Mouse (Mus musculus) myocyte (in vitro differentiated cells): ENCODE results near the gene Cacng2.

ENCODE experiments used
- CEBPB ChIP-seq: IDR thresholded peaks from 2 replicates; pipeline ENCODE4 v1.6.1; 2011; ENCODE audit warnings: mild to moderate bottlenecking, moderate library complexity; ENCODE audit not compliant: poor library complexity, insufficient read depth, severe bottlenecking
- E2F4 ChIP-seq: IDR thresholded peaks from one replicate; pipeline ENCODE4 v1.6.1; 2011; ENCODE audit warnings: mild to moderate bottlenecking, control low read depth, moderate library complexity; ENCODE audit not compliant: insufficient read depth
- MAX ChIP-seq: IDR thresholded peaks from one replicate; pipeline ENCODE4 v1.6.1; 2011; ENCODE audit warnings: low read depth, mild to moderate bottlenecking, control low read depth
- MYOG ChIP-seq, 3 experiments: IDR thresholded peaks; one replicate each; pipeline ENCODE4 v1.6.1; 2011; ENCODE audit warnings: control low read depth in 2 of 3, low read depth in 2 of 3, mild to moderate bottlenecking in 2 of 3; ENCODE audit not compliant: insufficient read length in 2 of 3, control insufficient read depth in 1 of 3, insufficient read depth in 1 of 3
- POLR2A ChIP-seq: IDR thresholded peaks from one replicate; pipeline ENCODE4 v1.6.1; 2011; ENCODE audit warnings: low read depth, mild to moderate bottlenecking, control low read depth, moderate library complexity; ENCODE audit not compliant: insufficient read length
- POLR2AphosphoS2 ChIP-seq: IDR thresholded peaks from one replicate; pipeline ENCODE4 v1.6.1; 2011; ENCODE audit warnings: low read depth, control low read depth; ENCODE audit not compliant: insufficient read length
- SRF ChIP-seq: IDR thresholded peaks from one replicate; pipeline ENCODE4 v1.6.1; 2011; ENCODE audit warnings: low read depth; ENCODE audit not compliant: control insufficient read depth, insufficient read length
- TCF12 ChIP-seq: IDR thresholded peaks from one replicate; pipeline ENCODE4 v1.6.1; 2011; ENCODE audit warnings: mild to moderate bottlenecking, control low read depth; ENCODE audit not compliant: poor library complexity, insufficient read depth, severe bottlenecking
- USF1 ChIP-seq: IDR thresholded peaks from one replicate; pipeline ENCODE4 v1.6.1; 2011; ENCODE audit warnings: low read depth, mild to moderate bottlenecking, control low read depth, moderate library complexity

DNA sequence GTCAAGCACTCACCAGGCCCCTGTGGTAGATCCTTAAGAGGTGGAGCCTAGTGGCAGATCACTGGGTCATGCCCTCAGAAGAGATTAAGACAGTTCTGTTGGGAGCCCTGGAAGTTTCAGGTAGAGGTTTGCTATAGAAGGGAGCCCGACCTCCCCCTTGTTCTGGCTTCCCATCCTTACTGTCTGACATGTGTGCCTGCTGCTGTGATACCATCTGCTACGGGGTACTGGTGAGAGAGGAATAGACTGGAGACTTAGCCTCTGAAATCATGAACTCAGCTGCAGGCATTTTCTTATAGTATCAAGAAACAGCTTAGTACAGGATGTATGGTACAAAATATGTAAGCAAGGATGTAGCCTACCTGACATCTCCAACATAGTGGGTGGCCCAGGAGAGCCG lies 166.9 kb downstream of the Cacng2 start:
- TF ChIP-seq MYOG (IDR thresholded peaks at IDR 0.05; ENCODE audit: control insufficient read depth in 1 of 3, insufficient read depth in 1 of 3, insufficient read length in 2 of 3, low read depth in 2 of 3), result no peak
- no peak for TF ChIP-seq POLR2AphosphoS2
- TF ChIP-seq POLR2A, result no peak
- no peak for TF ChIP-seq E2F4
- no peak for TF ChIP-seq TCF12
- TF ChIP-seq SRF, result no peak
- TF ChIP-seq USF1, result no peak
- TF ChIP-seq CEBPB, result no peak
- TF ChIP-seq MAX, result no peak
